Mouse (Mus musculus) left cerebral cortex, postnatal 25 days (tissue): Measurements from ENCODE around the gene Cfap206. TPM values are rescaled to one million over a fixed set of nuclear protein-coding genes. Genes with fewer than 3 reads are reported as not detected.
"Not testable (repeated sequence)": the region's sequence is repeated elsewhere in the genome, so short reads cannot be mapped to it uniquely, and the experiment has no call there.

Source experiments
- DNase-seq, 2 experiments: peaks; one replicate each; pipeline ENCODE4 v3.0.0; 2022; ENCODE audit warnings: low spot score in 2 of 2, mixed read lengths in 1 of 2
- intact Hi-C: fragments of 180-260 bp; cut with DNase I; formaldehyde crosslinking; loops from one replicate; pipeline ENCODE4 v1.15.1; 2025
- total RNA-seq, 2 experiments: library from RNA; stranded (reverse); gene quantifications; 2 replicates each; pipeline ENCODE4 v1.2.3; 2021

Gene Cfap206
- total RNA-seq = 1 to 10 TPM; 2.1 to 2.5 TPM

- peak; percentile 20 to 43 for DNase-seq
- intact Hi-C loops = no loop called here
These were observed at the start of gene Cfap206 for GRCm38 (mm10) chr4:34729851-34730341. Gene Cfap206 (minus strand): TSS chr4:34730206.

GRCm38 (mm10) chr4:34777677-34778527 lies 47.9 kb upstream of the Cfap206 start, which contains the start of gene Smim8:
Gene Smim8 (minus strand): TSS chr4:34778423.
- intact Hi-C loops = loop anchor here (1.0 to 5.0 kb wide), 2 partner anchors 91 to 109 kb away; partner anchors contain the start of gene Slc35a1
- DNase-seq = peak; percentile 87

- intact Hi-C loops = no loop called here
- no peak for DNase-seq
These were observed 41.8 kb upstream of the Cfap206 start for GRCm38 (mm10) chr4:34771652-34772371.

GRCm38 (mm10) chr4:34756163-34756562 lies 26.2 kb upstream of the Cfap206 start, which contains the start of gene Gm136:
Gene Gm136 (minus strand): TSS chr4:34756263.
- intact Hi-C loops = no loop called here
- DNase-seq = no peak

- no peak for DNase-seq
- intact Hi-C loops = no loop called here
These were observed 19.2 kb upstream of the Cfap206 start for GRCm38 (mm10) chr4:34749236-34749635.

- intact Hi-C loops = no loop called here
- no peak for DNase-seq
These were observed 4.5 kb upstream of the Cfap206 start for GRCm38 (mm10) chr4:34734461-34734860.

GRCm38 (mm10) chr4:34733415-34733814 lies 3.4 kb upstream of the Cfap206 start:
- intact Hi-C loops, DNase-seq: not testable (repeated sequence)

GRCm38 (mm10) chr4:34725710-34726109 lies 4.3 kb downstream of the Cfap206 start:
- intact Hi-C loops, DNase-seq: not testable (repeated sequence)

GRCm38 (mm10) chr4:34724306-34724705 lies 5.7 kb downstream of the Cfap206 start:
- intact Hi-C loops = no loop called here

GRCm38 (mm10) chr4:34723186-34723585 lies 6.8 kb downstream of the Cfap206 start:
- intact Hi-C loops = no loop called here
- DNase-seq = no peak

More at GRCm38 (mm10) chr4:34724306-34724705, 5.7 kb downstream of the Cfap206 start:
- no peak for DNase-seq

- no peak for DNase-seq
- intact Hi-C loops = no loop called here
These were observed 9.7 kb downstream of the Cfap206 start for GRCm38 (mm10) chr4:34720127-34720895.

GRCm38 (mm10) chr4:34719421-34719820 lies 10.6 kb downstream of the Cfap206 start:
- DNase-seq = no peak
- intact Hi-C loops = no loop called here

- no peak for DNase-seq
- intact Hi-C loops = no loop called here
These were observed 14.9 kb downstream of the Cfap206 start for GRCm38 (mm10) chr4:34715062-34715461.

GRCm38 (mm10) chr4:34708127-34708526 lies 21.9 kb downstream of the Cfap206 start:
- peak in 1 of 2 experiments; percentile 76 for DNase-seq
- intact Hi-C loops = no loop called here

GRCm38 (mm10) chr4:34707248-34707647 lies 22.8 kb downstream of the Cfap206 start:
- intact Hi-C loops = no loop called here
- no peak for DNase-seq

- DNase-seq = no peak
- intact Hi-C loops = no loop called here
These were observed 27.0 kb downstream of the Cfap206 start for GRCm38 (mm10) chr4:34703029-34703428.

- intact Hi-C loops = no loop called here
- DNase-seq = no peak
These were observed 27.8 kb downstream of the Cfap206 start for GRCm38 (mm10) chr4:34702231-34702630.

GRCm38 (mm10) chr4:34701528-34701927 lies 28.5 kb downstream of the Cfap206 start:
- DNase-seq = no peak
- intact Hi-C loops = no loop called here

GRCm38 (mm10) chr4:34688021-34688420 lies 42.0 kb downstream of the Cfap206 start:
- no peak for DNase-seq
- intact Hi-C loops = loop anchor here (5.0 to 10.0 kb wide), 2 partner anchors 197 to 234 kb away; partner anchors contain the start of gene Zfp292
